Mouse (Mus musculus) erythroblast, embryonic 14.5 days (primary cell): ENCODE measurements at regions not wholly inside any gene's neighbourhood (a gene's known extent, or its start where the extent isn't known, plus 50 kb on each side); places are given as distances from the start of the nearest gene placed in this dataset.

ENCODE experiments used
- GATA1 ChIP-seq: IDR thresholded peaks from 2 replicates; pipeline ENCODE4 v1.6.1; 2012; ENCODE audit warnings: low read length, inconsistent platforms, mixed read lengths
- TAL1 ChIP-seq: IDR thresholded peaks from 3 replicates; pipeline ENCODE4 v1.6.1; 2012; ENCODE audit warnings: low read length, inconsistent platforms, mixed read lengths

GRCm38 (mm10) chr17:79540038-79540437 lies 71.6 kb upstream of the Rmdn2 start:
- TF ChIP-seq GATA1 (no peak), TAL1 (no peak)
